In genomic region chr19:47013340-47014158, GRCm38 (mm10) we compare ENCODE assay signal across 11 mouse cellular contexts. TPM values are rescaled to one million over a fixed set of nuclear protein-coding genes. Genes with fewer than 3 reads are reported as not detected.
DNase-seq lines count a peak whose midpoint lies in the region; ATAC-seq and TF ChIP-seq lines count a peak whose summit lies in the region.
"Had no signal": no experiment of that assay in that cellular context is flagged by ENCODE, and none has a peak within 500 bp of the region (broad histone marks: within the 10 kb centered on the region; RNA-seq: fewer than 3 reads in every experiment).

No protein-coding gene starts in this region.

- peak; percentile 37 to 46 for DNase-seq in cerebellum, adult 2 months
- no peak for DNase-seq in cerebellum, adult 11 months
- DNase-seq in limb, embryonic 10.5 days (ENCODE audit: low spot score), result no peak
- no peak for DNase-seq in left cerebral cortex, postnatal 4 days
- DNase-seq in urinary bladder, adult 18-20 months (ENCODE audit: low spot score in 2 of 2), result no peak
- DNase-seq: kidney, postnatal 4 days had no signal

- peaks cover 10% of the 10 kb centered on the region; the same call in 1 of the 2 replicates for H3K4me1 ChIP-seq in cerebellum, adult 2 months (ENCODE audit: control insufficient read depth, insufficient read depth, low read length)
- H3K4me1 ChIP-seq in limb, embryonic 12.5 days (replicated peaks), result peaks cover 17% of the 10 kb centered on the region
- H3K4me1 ChIP-seq in limb, embryonic 10.5 days, result peaks cover 16% of the 10 kb centered on the region
- peaks cover 10% of the 10 kb centered on the region for H3K4me1 ChIP-seq in hindbrain, embryonic 13.5 days (replicated peaks)
- H3K4me1 ChIP-seq in neural tube, embryonic 13.5 days (replicated peaks), result peaks cover 11% of the 10 kb centered on the region

- TF ChIP-seq CTCF in cerebellum, adult 2 months (IDR thresholded peaks at IDR 0.05; ENCODE audit: borderline replicate concordance, insufficient read depth, low read depth, low read length), result no peak

- peak overlapping the region; percentile 91 for H3K27ac ChIP-seq in cerebellum, adult 2 months (ENCODE audit: insufficient read depth, low read length)
- no peak overlapping the region for H3K27ac ChIP-seq in limb, embryonic 12.5 days
- H3K27ac ChIP-seq in limb, embryonic 10.5 days, result no peak overlapping the region
- H3K27ac ChIP-seq in hindbrain, embryonic 13.5 days, result peak overlapping the region; percentile 98
- peak overlapping the region; percentile 97 for H3K27ac ChIP-seq in neural tube, embryonic 13.5 days (replicated peaks)
- H3K27ac ChIP-seq: liver, embryonic 14.5 days had no signal

- H3K4me3 ChIP-seq in cerebellum, adult 2 months (replicated peaks; ENCODE audit: insufficient read depth, low read depth, low read length), result peak overlapping the region; percentile 73
- H3K4me3 ChIP-seq in limb, embryonic 12.5 days (replicated peaks), result peak overlapping the region; percentile 49
- H3K4me3 ChIP-seq in limb, embryonic 10.5 days, result no peak overlapping the region
- peak overlapping the region; percentile 91 for H3K4me3 ChIP-seq in hindbrain, embryonic 13.5 days
- peak overlapping the region; percentile 87 for H3K4me3 ChIP-seq in neural tube, embryonic 13.5 days

- no peak for ATAC-seq in limb, embryonic 12.5 days (ENCODE audit: insufficient number of reproducible peaks, insufficient read depth, low FRiP score, low TSS enrichment, low read depth)
- no peak for ATAC-seq in hindbrain, embryonic 13.5 days (ENCODE audit: low FRiP score)
- ATAC-seq in neural tube, embryonic 13.5 days (ENCODE audit: low read depth), result no peak

- no peaks in the 10 kb centered on the region for H3K9me3 ChIP-seq in limb, embryonic 12.5 days
- H3K9me3 ChIP-seq in limb, embryonic 10.5 days (replicated peaks), result no peaks in the 10 kb centered on the region
- H3K9me3 ChIP-seq in hindbrain, embryonic 13.5 days, result no peaks in the 10 kb centered on the region
- no peaks in the 10 kb centered on the region for H3K9me3 ChIP-seq in neural tube, embryonic 13.5 days

- H3K27me3 ChIP-seq in cerebellum, adult 2 months (ENCODE audit: control insufficient read depth, insufficient read depth, low read length), result no peaks in the 10 kb centered on the region
- H3K27me3 ChIP-seq in limb, embryonic 12.5 days, result peaks cover 79% of the 10 kb centered on the region
- H3K27me3 ChIP-seq in limb, embryonic 10.5 days (ENCODE audit: low read depth, poor library complexity, severe bottlenecking), result peaks cover 73% of the 10 kb centered on the region
- peaks cover 29% of the 10 kb centered on the region for H3K27me3 ChIP-seq in hindbrain, embryonic 13.5 days
- H3K27me3 ChIP-seq in neural tube, embryonic 13.5 days, result peaks cover 41% of the 10 kb centered on the region

- WGBS in cerebellum, adult 2 months, result 6% methylated on average over 20 of the region's 20 CpGs
- 14% methylated on average over 20 of the region's 20 CpGs for WGBS in limb, embryonic 12.5 days
- 13% methylated on average over 20 of the region's 20 CpGs for WGBS in limb, embryonic 10.5 days
- WGBS in hindbrain, embryonic 13.5 days, result 8% methylated on average over 20 of the region's 20 CpGs
- WGBS in neural tube, embryonic 13.5 days, result 10% methylated on average over 20 of the region's 20 CpGs

- no peak overlapping the region for H3K4me2 ChIP-seq in limb, embryonic 12.5 days
- H3K4me2 ChIP-seq in hindbrain, embryonic 13.5 days, result peak overlapping the region; percentile 82
- peak overlapping the region; percentile 92 for H3K4me2 ChIP-seq in neural tube, embryonic 13.5 days

- intact Hi-C loops in left cerebral cortex, postnatal 4 days (cut with DNase I), result no loop called here

- H3K36me3 ChIP-seq in limb, embryonic 12.5 days, result no peaks in the 10 kb centered on the region
- no peaks in the 10 kb centered on the region for H3K36me3 ChIP-seq in limb, embryonic 10.5 days
- H3K36me3 ChIP-seq in hindbrain, embryonic 13.5 days, result no peaks in the 10 kb centered on the region
- H3K36me3 ChIP-seq in neural tube, embryonic 13.5 days, result no peaks in the 10 kb centered on the region

- H3K9ac ChIP-seq in limb, embryonic 12.5 days (replicated peaks), result no peak overlapping the region
- H3K9ac ChIP-seq in hindbrain, embryonic 13.5 days, result peak overlapping the region; percentile 98
- peak overlapping the region; percentile 96 for H3K9ac ChIP-seq in neural tube, embryonic 13.5 days
- H3K9ac ChIP-seq: liver, embryonic 14.5 days had no signal

- no peak for TF ChIP-seq POLR2A in cerebellum, adult 2 months (IDR thresholded peaks at IDR 0.05; ENCODE audit: borderline replicate concordance, insufficient read depth, low read length)

RNA-seq across cellular contexts. Expression of gene Ina, which starts 0.9 kb away (rescaled TPM):
- 214 and 232 TPM in 2 replicates for polyA plus RNA-seq in cerebellum, adult 2 months (2012; rRNA removed)
- 0.40 and 2.2 TPM in 2 replicates for polyA plus RNA-seq in limb, embryonic 12.5 days (2016; fragmentation: Nextera tagmentation; extraction: Ambion mirVana)
- 0.11 and 0.15 TPM in 2 replicates for polyA plus RNA-seq in limb, embryonic 10.5 days (2016; fragmentation: Nextera tagmentation; extraction: Ambion mirVana)
- 684 and 706 TPM in 2 replicates for polyA plus RNA-seq in hindbrain, embryonic 13.5 days (2015; fragmentation: Nextera tagmentation; extraction: Ambion mirVana)
- 680 and 687 TPM in 2 replicates for polyA plus RNA-seq in neural tube, embryonic 13.5 days (2015; fragmentation: Nextera tagmentation; extraction: Ambion mirVana)
- 100 to 1,000 TPM; 246 to 250 TPM for total RNA-seq in left cerebral cortex, postnatal 4 days (2021)
- total RNA-seq: gastrocnemius, adult 18-20 months had no signal

RNA-seq across cellular contexts. Expression of gene Nt5c2, which starts 1.4 kb away (rescaled TPM):
- polyA plus RNA-seq in cerebellum, adult 2 months (2012; rRNA removed), result 48.9 and 49.3 TPM in 2 replicates
- 85.4 and 85.7 TPM in 2 replicates for polyA plus RNA-seq in limb, embryonic 12.5 days (2016; fragmentation: Nextera tagmentation; extraction: Ambion mirVana)
- polyA plus RNA-seq in limb, embryonic 10.5 days (2016; fragmentation: Nextera tagmentation; extraction: Ambion mirVana), result 75.4 and 89.8 TPM in 2 replicates
- 93.2 and 98.1 TPM in 2 replicates for polyA plus RNA-seq in hindbrain, embryonic 13.5 days (2015; fragmentation: Nextera tagmentation; extraction: Ambion mirVana)
- 81.7 and 85.0 TPM in 2 replicates for polyA plus RNA-seq in neural tube, embryonic 13.5 days (2015; fragmentation: Nextera tagmentation; extraction: Ambion mirVana)
- total RNA-seq in left cerebral cortex, postnatal 4 days (2021), result 10 to 100 TPM; 84.0 to 93.6 TPM

RNA-seq across cellular contexts. Expression of gene Pcgf6, which starts 37.2 kb away (rescaled TPM):
- polyA plus RNA-seq in cerebellum, adult 2 months (2012; rRNA removed), result 40.4 and 40.9 TPM in 2 replicates
- 34.5 and 35.7 TPM in 2 replicates for polyA plus RNA-seq in limb, embryonic 12.5 days (2016; fragmentation: Nextera tagmentation; extraction: Ambion mirVana)
- polyA plus RNA-seq in limb, embryonic 10.5 days (2016; fragmentation: Nextera tagmentation; extraction: Ambion mirVana), result 35.3 and 38.2 TPM in 2 replicates
- 31.1 and 31.2 TPM in 2 replicates for polyA plus RNA-seq in hindbrain, embryonic 13.5 days (2015; fragmentation: Nextera tagmentation; extraction: Ambion mirVana)
- 26.9 and 29.1 TPM in 2 replicates for polyA plus RNA-seq in neural tube, embryonic 13.5 days (2015; fragmentation: Nextera tagmentation; extraction: Ambion mirVana)
- 10 to 100 TPM; 25.0 to 26.1 TPM for total RNA-seq in left cerebral cortex, postnatal 4 days (2021)

RNA-seq across cellular contexts. Expression of gene Taf5, which starts 54.0 kb away (rescaled TPM):
- polyA plus RNA-seq in cerebellum, adult 2 months (2012; rRNA removed), result 5.1 and 5.2 TPM in 2 replicates
- 10.8 and 11.4 TPM in 2 replicates for polyA plus RNA-seq in limb, embryonic 12.5 days (2016; fragmentation: Nextera tagmentation; extraction: Ambion mirVana)
- polyA plus RNA-seq in limb, embryonic 10.5 days (2016; fragmentation: Nextera tagmentation; extraction: Ambion mirVana), result 8.6 and 8.7 TPM in 2 replicates
- 6.0 and 6.9 TPM in 2 replicates for polyA plus RNA-seq in hindbrain, embryonic 13.5 days (2015; fragmentation: Nextera tagmentation; extraction: Ambion mirVana)
- 6.8 and 7.2 TPM in 2 replicates for polyA plus RNA-seq in neural tube, embryonic 13.5 days (2015; fragmentation: Nextera tagmentation; extraction: Ambion mirVana)
- total RNA-seq in left cerebral cortex, postnatal 4 days (2021), result 1 to 10 TPM; 7.8 to 8.6 TPM

Comparison
In these comparisons a context has a peak if more than half of its experiments do, and no peak if none do; other contexts are left out.
1. DNase-seq: peak in cerebellum, adult 2 months (2 of 2); none in cerebellum, adult 11 months (single experiment), limb, embryonic 10.5 days (single experiment), left cerebral cortex, postnatal 4 days (single experiment) and urinary bladder, adult 18-20 months (0 of 2).
2. H3K27ac ChIP-seq: peak in cerebellum, adult 2 months (single experiment), hindbrain, embryonic 13.5 days (single experiment) and neural tube, embryonic 13.5 days (single experiment); none in limb, embryonic 12.5 days (single experiment) and limb, embryonic 10.5 days (single experiment).
3. RNA of gene Ina, which starts 0.9 kb away (polyA plus RNA-seq): 684 to 706 TPM in hindbrain, embryonic 13.5 days, 680 to 687 TPM in neural tube, embryonic 13.5 days and 214 to 232 TPM in cerebellum, adult 2 months; 0.40 to 2.2 TPM in limb, embryonic 12.5 days and 0.11 to 0.15 TPM in limb, embryonic 10.5 days; every median in the first group is over 10 times any median in the second.